Mouse (Mus musculus) spleen, postnatal 14 days (tissue): ENCODE results near the gene Tchp.

Experiments
- DNase-seq, 2 experiments: peaks; one replicate each; pipeline ENCODE4 v3.0.0; 2021 to 2022; ENCODE audit warnings: low spot score in 2 of 2

Gene Tchp

GRCm38 (mm10) chr5:114696939-114697338 lies 10.6 kb upstream of the Tchp start:
- no peak for DNase-seq

GRCm38 (mm10) chr5:114698044-114698746 lies 9.4 kb upstream of the Tchp start:
- DNase-seq, result no peak

- no peak for DNase-seq
These were observed 8.5 kb upstream of the Tchp start for GRCm38 (mm10) chr5:114699015-114699414.

- DNase-seq, result peak in 1 of 2 experiments; percentile 9
These were observed 4.9 kb upstream of the Tchp start for GRCm38 (mm10) chr5:114702403-114703392.

GRCm38 (mm10) chr5:114708491-114708890 lies 931 bp downstream of the Tchp start:
- DNase-seq, result no peak

GRCm38 (mm10) chr5:114709357-114709756 lies 1.8 kb downstream of the Tchp start:
- no peak for DNase-seq

- no peak for DNase-seq
These were observed 7.0 kb downstream of the Tchp start for GRCm38 (mm10) chr5:114714551-114714950.

- DNase-seq, result no peak
These were observed 9.7 kb downstream of the Tchp start for GRCm38 (mm10) chr5:114717292-114717691.

- no peak for DNase-seq
These were observed 10.4 kb downstream of the Tchp start for GRCm38 (mm10) chr5:114717937-114718336.

- no peak for DNase-seq
These were observed 10.9 kb downstream of the Tchp start for GRCm38 (mm10) chr5:114718483-114718882.

- no peak for DNase-seq
These were observed 11.7 kb downstream of the Tchp start for GRCm38 (mm10) chr5:114719003-114719927.

- no peak for DNase-seq
These were observed 12.3 kb downstream of the Tchp start for GRCm38 (mm10) chr5:114719928-114720270.

- DNase-seq, result no peak
These were observed 13.2 kb downstream of the Tchp start for GRCm38 (mm10) chr5:114720784-114721183.

- DNase-seq, result no peak
These were observed 14.4 kb downstream of the Tchp start for GRCm38 (mm10) chr5:114721969-114722368.

- DNase-seq, result no peak
These were observed 15.3 kb downstream of the Tchp start for GRCm38 (mm10) chr5:114722846-114723245.

GRCm38 (mm10) chr5:114728160-114728559 lies 20.6 kb downstream of the Tchp start:
- no peak for DNase-seq

GRCm38 (mm10) chr5:114730129-114730528 lies 22.6 kb downstream of the Tchp start:
- DNase-seq, result no peak

GRCm38 (mm10) chr5:114731498-114731897 lies 23.9 kb downstream of the Tchp start:
- DNase-seq, result no peak

GRCm38 (mm10) chr5:114731969-114732368 lies 24.4 kb downstream of the Tchp start:
- DNase-seq, result no peak

- DNase-seq, result no peak
These were observed 26.0 kb downstream of the Tchp start for GRCm38 (mm10) chr5:114733606-114734005.

- DNase-seq, result no peak
These were observed 29.7 kb downstream of the Tchp start for GRCm38 (mm10) chr5:114737090-114737887.
